Mouse (Mus musculus) limb, embryonic 14.5 days (tissue): ENCODE results near the gene Sh2b2. TPM values are rescaled to one million over a fixed set of nuclear protein-coding genes. Genes with fewer than 3 reads are reported as not detected.

Experiments used
- ATAC-seq: fragments of 200-750 bp; cut with Nextera tagmentation; 2 replicates; pipeline ENCODE4 v1.8.0; 2017; ENCODE audit warnings: low read depth, moderate number of reproducible peaks, moderate TSS enrichment; ENCODE audit not compliant: low FRiP score
- DNase-seq: peaks from one replicate; pipeline ENCODE4 v3.0.0-alpha.2; 2015; ENCODE audit warnings: low spot score
- H3K27ac ChIP-seq: fragments of 300-500 bp; sonication (generic); replicated peaks from 2 replicates; pipeline ENCODE4 v1.5.1; 2014; ENCODE audit warnings: low read depth, mild to moderate bottlenecking, low read length, moderate library complexity, mixed read lengths
- H3K27me3 ChIP-seq: fragments of 300-500 bp; sonication (generic); 2 replicates; pipeline ENCODE4 v1.6.1; 2014; ENCODE audit warnings: low read length, mixed read lengths; ENCODE audit not compliant: control insufficient read depth, insufficient read depth
- H3K36me3 ChIP-seq: fragments of 300-500 bp; sonication (generic); 2 replicates; pipeline ENCODE4 v1.6.1; 2014; ENCODE audit warnings: mild to moderate bottlenecking, low read length, moderate library complexity, mixed read lengths; ENCODE audit not compliant: control insufficient read depth, insufficient read depth
- H3K4me1 ChIP-seq: fragments of 300-500 bp; sonication (generic); 2 replicates; pipeline ENCODE4 v1.6.1; 2014; ENCODE audit warnings: antibody characterized with exemption, low read length, mixed read lengths; ENCODE audit not compliant: control insufficient read depth, insufficient read depth
- H3K4me2 ChIP-seq: fragments of 300-500 bp; sonication (generic); replicated peaks from 2 replicates; pipeline ENCODE4 v1.6.1; 2014; ENCODE audit warnings: low read depth, mild to moderate bottlenecking, low read length, moderate library complexity; ENCODE audit not compliant: severe bottlenecking
- H3K4me3 ChIP-seq: fragments of 300-500 bp; sonication (generic); replicated peaks from 2 replicates; pipeline ENCODE4 v1.5.1; 2014; ENCODE audit warnings: low read length
- H3K9ac ChIP-seq: fragments of 300-500 bp; sonication (generic); 2 replicates; pipeline ENCODE4 v1.6.1; 2014; ENCODE audit warnings: mild to moderate bottlenecking, low read depth, low read length, moderate library complexity; ENCODE audit not compliant: severe bottlenecking
- H3K9me3 ChIP-seq: fragments of 300-500 bp; sonication (generic); 2 replicates; pipeline ENCODE4 v1.6.1; 2016; ENCODE audit warnings: low read length; ENCODE audit not compliant: control insufficient read depth
- POLR2A ChIP-seq: fragments of 200-500 bp; IDR thresholded peaks from 2 replicates; pipeline ENCODE4 v1.8.0; 2012; ENCODE audit warnings: inconsistent platforms, mild to moderate bottlenecking, moderate library complexity, borderline replicate concordance; ENCODE audit not compliant: insufficient read depth, insufficient read length; ENCODE audit errors: extremely low read depth
- WGBS: fragments of 180-500 bp; shearing (Covaris S2); extraction: QIAGEN DNeasy Blood & Tissue Kit; methylation state at CpG from one replicate; pipeline ENCODE4 v1.1.7; 2014; 5-methylcytosine and 5-hydroxymethylcytosine counted together
- polyA plus RNA-seq, 2 experiments: library from polyadenylated mRNA; depleted of rRNA in 1 of 2; stranded (reverse) in 1 of 2; unstranded in 1 of 2; fragments of >200 nt; fragmentation: Nextera tagmentation in 1 of 2; extraction: Ambion mirVana in 1 of 2; gene quantifications; 2 replicates each; pipeline versions ENCODE4 v1.2.1 to v1.2.3; 2012 to 2014

Gene Sh2b2
- polyA plus RNA-seq, 2 experiments = 6.3 to 14.6 TPM

DNA sequence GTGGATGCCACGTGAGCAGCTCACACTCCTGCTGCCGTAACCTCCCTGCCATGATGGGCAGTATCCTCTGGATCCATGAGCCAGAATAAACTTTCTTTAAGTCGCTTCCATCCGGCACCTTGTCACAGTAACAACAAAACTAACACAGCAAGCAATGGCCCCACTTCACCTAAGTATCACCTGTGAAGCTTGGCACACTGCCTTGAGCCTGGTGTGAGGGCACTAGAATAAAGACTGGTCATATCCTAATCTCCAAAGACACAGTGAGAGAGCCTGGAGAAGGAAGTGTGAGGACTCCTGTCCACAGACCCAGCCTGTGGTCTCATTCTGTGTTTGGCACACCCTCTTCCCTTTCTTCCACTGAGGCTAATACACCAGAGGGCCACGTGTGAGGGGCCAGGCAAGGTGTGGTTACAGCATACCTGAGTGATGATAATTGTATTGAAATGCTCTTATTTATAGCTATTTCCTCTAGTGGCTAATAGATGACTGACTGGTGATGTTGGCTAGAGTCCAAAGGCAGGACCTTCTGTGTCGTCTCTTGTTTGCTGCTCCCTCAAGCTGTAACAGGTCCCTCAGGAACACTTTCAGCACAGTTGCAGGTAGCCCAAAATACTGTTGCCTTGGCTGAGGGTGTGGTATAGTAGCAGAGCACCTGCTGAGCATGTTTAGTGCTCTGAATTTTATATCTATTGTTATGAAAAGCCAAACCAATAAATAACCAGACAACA is 42.2 kb upstream of the Sh2b2 start:
- Histone ChIP-seq H3K4me1 (no peaks in the 10 kb centered on the region), H3K36me3 (peaks cover 54% of the 10 kb centered on the region), H3K4me3 (no peak overlapping the region), H3K27ac (no peak overlapping the region), H3K4me2 (no peak overlapping the region), H3K9me3 (no peaks in the 10 kb centered on the region), H3K27me3 (no peaks in the 10 kb centered on the region), H3K9ac (no peak overlapping the region)
- WGBS = 72% methylated on average over 6 of the region's 6 CpGs
- ATAC-seq (no peak), DNase-seq (no peak)
- TF ChIP-seq POLR2A = no peak

DNA sequence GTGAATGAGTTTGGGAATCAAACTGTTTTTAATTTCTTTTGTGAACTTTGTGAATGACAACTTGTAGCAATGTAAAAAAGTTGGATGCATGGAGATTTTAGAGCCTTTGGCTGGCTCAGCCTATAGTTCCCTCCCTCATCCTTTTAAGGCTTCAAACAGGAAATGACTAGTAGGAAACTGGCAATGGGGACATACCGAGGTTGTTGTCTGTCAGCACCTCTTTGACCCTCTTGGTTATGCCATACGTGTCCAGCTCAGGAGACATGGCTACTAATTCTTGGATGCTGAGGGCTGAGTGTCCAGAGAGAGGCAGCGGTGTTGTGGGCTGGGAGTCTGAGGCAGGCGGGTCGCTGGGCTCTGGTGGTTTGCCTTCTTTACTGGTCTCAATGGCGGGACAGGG is 40.2 kb upstream of the Sh2b2 start:
- H3K27ac ChIP-seq = no peak overlapping the region
- DNase-seq = no peak
- H3K36me3 ChIP-seq = peaks cover 63% of the 10 kb centered on the region
- ATAC-seq = no peak
- no peaks in the 10 kb centered on the region for H3K27me3 ChIP-seq
- H3K4me3 ChIP-seq = no peak overlapping the region
- WGBS = 86% methylated on average over 6 of the region's 6 CpGs
- H3K4me2 ChIP-seq = no peak overlapping the region
- no peak for TF ChIP-seq POLR2A
- no peaks in the 10 kb centered on the region for H3K4me1 ChIP-seq
- no peaks in the 10 kb centered on the region for H3K9me3 ChIP-seq
- no peak overlapping the region for H3K9ac ChIP-seq

DNA sequence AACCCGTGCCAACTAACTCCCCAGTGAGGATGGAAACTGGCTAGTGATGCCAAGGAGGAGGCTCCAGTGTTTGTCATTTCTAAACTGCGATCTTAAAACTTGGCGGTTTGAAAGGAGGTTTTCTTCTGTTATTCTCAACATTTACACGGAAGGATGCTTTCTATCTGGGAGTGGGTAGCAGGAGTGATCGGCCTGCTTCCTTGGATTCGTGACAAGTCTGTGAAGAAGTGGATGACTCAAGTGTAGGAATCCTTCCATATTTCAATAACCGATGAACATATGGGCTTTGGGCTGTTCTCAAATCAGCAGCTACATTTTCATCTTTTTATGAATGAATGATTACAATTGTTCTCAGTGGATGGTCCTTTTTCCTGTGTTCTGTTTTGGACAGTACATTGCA is 38.8 kb upstream of the Sh2b2 start:
- no peak overlapping the region for H3K9ac ChIP-seq
- no peak for ATAC-seq

DNA sequence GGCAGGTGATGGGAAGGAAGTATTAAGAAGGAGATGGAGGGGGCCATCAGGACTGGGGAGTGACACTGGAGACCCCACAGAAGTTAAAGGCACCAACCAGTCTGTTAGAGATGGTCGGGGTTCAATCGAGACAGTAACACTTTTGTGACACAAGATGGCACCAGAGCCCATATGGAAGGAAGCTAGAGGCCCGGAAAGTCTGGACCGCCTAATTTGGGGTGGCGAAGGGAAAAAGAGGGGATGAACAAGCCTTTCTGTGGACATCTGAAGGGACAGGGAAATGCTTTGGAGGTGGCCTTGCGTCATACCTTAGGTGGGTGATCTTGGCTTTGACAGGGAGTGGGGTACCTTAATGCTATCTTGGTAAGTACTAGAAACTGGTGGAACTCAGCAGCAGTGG is 35.0 kb upstream of the Sh2b2 start:
- Histone ChIP-seq H3K27me3 (no peaks in the 10 kb centered on the region), H3K27ac (no peak overlapping the region), H3K36me3 (peaks cover 83% of the 10 kb centered on the region), H3K4me2 (no peak overlapping the region), H3K9me3 (no peaks in the 10 kb centered on the region), H3K9ac (no peak overlapping the region), H3K4me1 (no peaks in the 10 kb centered on the region), H3K4me3 (no peak overlapping the region)
- 51% methylated on average over 6 of the region's 6 CpGs for WGBS
- TF ChIP-seq POLR2A = no peak
- DNase-seq (no peak), ATAC-seq (no peak)

More for the DNA sequence above, 38.8 kb upstream of the Sh2b2 start:
- H3K9me3 ChIP-seq = no peaks in the 10 kb centered on the region
- H3K4me2 ChIP-seq = no peak overlapping the region
- no peak overlapping the region for H3K4me3 ChIP-seq
- 86% methylated on average over 7 of the region's 7 CpGs for WGBS
- H3K36me3 ChIP-seq = peaks cover 66% of the 10 kb centered on the region
- no peaks in the 10 kb centered on the region for H3K4me1 ChIP-seq
- H3K27me3 ChIP-seq = no peaks in the 10 kb centered on the region
- no peak for TF ChIP-seq POLR2A
- no peak for DNase-seq
- no peak overlapping the region for H3K27ac ChIP-seq

DNA sequence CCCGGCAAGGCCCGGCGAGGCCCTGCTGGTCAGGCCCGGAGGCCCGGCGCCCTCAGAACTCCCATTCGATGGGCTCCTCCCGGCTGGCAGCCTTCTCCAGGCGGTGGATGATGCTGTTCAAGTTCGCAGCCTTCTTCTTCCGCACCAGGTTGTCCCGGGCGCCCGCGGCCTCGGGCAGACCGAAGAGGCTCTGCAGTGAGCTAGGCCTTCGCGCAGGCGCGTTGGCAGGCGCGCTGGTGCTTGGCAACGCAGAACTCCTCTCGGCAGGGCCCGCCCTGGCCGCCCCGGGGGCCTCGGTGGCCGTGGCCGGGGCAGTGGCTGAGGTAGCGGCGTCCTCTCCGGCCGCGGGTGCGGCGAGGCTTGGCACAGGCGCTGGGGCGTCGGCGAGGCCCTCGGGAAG is 28.4 kb upstream of the Sh2b2 start:
- TF ChIP-seq POLR2A = no peak
- DNase-seq (no peak), ATAC-seq (no peak)
- WGBS = 95% methylated on average over 24 of the region's 43 CpGs
- Histone ChIP-seq H3K9me3 (no peaks in the 10 kb centered on the region), H3K27me3 (no peaks in the 10 kb centered on the region), H3K36me3 (peaks cover 76% of the 10 kb centered on the region), H3K4me3 (no peak overlapping the region), H3K4me2 (no peak overlapping the region), H3K27ac (no peak overlapping the region), H3K4me1 (peaks cover 7% of the 10 kb centered on the region), H3K9ac (no peak overlapping the region)
